Mouse (Mus musculus) brain, embryonic 14.5 days (tissue): ENCODE data around the gene Efnb3.

ENCODE experiments used
- CTCF ChIP-seq: fragments of 200-500 bp; IDR thresholded peaks from 2 replicates; pipeline ENCODE4 v1.5.1; 2012; ENCODE audit warnings: inconsistent platforms, mild to moderate bottlenecking, moderate library complexity, borderline replicate concordance; ENCODE audit not compliant: insufficient read depth, insufficient read length; ENCODE audit errors: extremely low read depth
- POLR2A ChIP-seq: fragments of 200-500 bp; IDR thresholded peaks from 2 replicates; pipeline ENCODE4 v1.6.1; 2012; ENCODE audit warnings: mild to moderate bottlenecking, inconsistent platforms, borderline replicate concordance; ENCODE audit not compliant: poor library complexity, insufficient read depth, insufficient read length, severe bottlenecking; ENCODE audit errors: extremely low read depth

DNA sequence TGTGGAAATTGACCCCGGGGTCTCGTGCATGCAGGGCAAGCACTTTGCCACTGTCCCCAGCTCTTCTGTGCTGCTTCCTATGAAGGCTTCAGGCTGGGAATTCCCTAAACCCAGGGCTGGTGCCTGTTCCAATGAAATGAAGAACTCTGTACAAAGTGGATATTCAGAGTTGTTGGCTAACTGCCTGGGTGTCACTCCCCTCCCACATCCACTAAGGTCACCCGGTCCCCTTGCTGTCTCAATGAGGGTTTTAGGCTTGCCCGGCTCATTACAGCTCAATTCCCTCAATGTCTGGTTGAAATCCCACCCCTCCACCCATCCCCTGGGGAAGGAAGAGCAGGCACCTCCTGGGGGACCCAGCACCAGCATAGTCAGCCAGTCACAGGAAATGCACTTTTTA lies 40.0 kb downstream of the Efnb3 start:
- TF ChIP-seq CTCF, result no peak
- no peak for TF ChIP-seq POLR2A
